Mouse (Mus musculus) limb, embryonic 13.5 days (tissue): Measurements from ENCODE around the gene Cfap54. TPM values are rescaled to one million over a fixed set of nuclear protein-coding genes. Genes with fewer than 3 reads are reported as not detected.

ENCODE experiments used
- ATAC-seq: fragments of 200-750 bp; cut with Nextera tagmentation; 2 replicates; pipeline ENCODE4 v1.8.0; 2017; ENCODE audit warnings: low read depth, moderate number of reproducible peaks, moderate TSS enrichment; ENCODE audit not compliant: low FRiP score
- H3K27ac ChIP-seq: fragments of 300-500 bp; sonication (generic); 2 replicates; pipeline ENCODE4 v1.5.1; 2015; ENCODE audit warnings: inconsistent platforms, mild to moderate bottlenecking, moderate library complexity
- H3K27me3 ChIP-seq: fragments of 300-500 bp; sonication (generic); 2 replicates; pipeline ENCODE4 v1.6.1; 2015; ENCODE audit warnings: mild to moderate bottlenecking, inconsistent platforms
- H3K36me3 ChIP-seq: fragments of 300-500 bp; sonication (generic); 2 replicates; pipeline ENCODE4 v1.6.1; 2015; ENCODE audit warnings: inconsistent platforms, mild to moderate bottlenecking, moderate library complexity
- H3K4me1 ChIP-seq: fragments of 300-500 bp; sonication (generic); 2 replicates; pipeline ENCODE4 v1.6.1; 2015; ENCODE audit warnings: inconsistent platforms
- H3K4me2 ChIP-seq: fragments of 300-500 bp; sonication (generic); replicated peaks from 2 replicates; pipeline ENCODE4 v1.6.1; 2015; ENCODE audit warnings: inconsistent platforms, mild to moderate bottlenecking, moderate library complexity
- H3K4me3 ChIP-seq: fragments of 300-500 bp; sonication (generic); 2 replicates; pipeline ENCODE4 v1.5.1; 2015; ENCODE audit warnings: moderate library complexity, mild to moderate bottlenecking, inconsistent platforms
- H3K9ac ChIP-seq: fragments of 300-500 bp; sonication (generic); 2 replicates; pipeline ENCODE4 v1.6.1; 2015; ENCODE audit warnings: mild to moderate bottlenecking, inconsistent platforms
- H3K9me3 ChIP-seq: fragments of 300-500 bp; sonication (generic); 2 replicates; pipeline ENCODE4 v1.6.1; 2016; ENCODE audit warnings: inconsistent platforms
- WGBS: fragments of 180-500 bp; shearing (Covaris S2); methylation state at CpG from one replicate; pipeline ENCODE4 v1.1.7; 2015; 5-methylcytosine and 5-hydroxymethylcytosine counted together
- polyA plus RNA-seq: library from polyadenylated mRNA; unstranded; fragments of >200 nt; fragmentation: Nextera tagmentation; extraction: Ambion mirVana; gene quantifications from 2 replicates; pipeline ENCODE4 v1.2.1, GENCODE M21; 2015

Cfap54 gene
- polyA plus RNA-seq, 1 experiment from 2014 or later: 0.15 TPM

- WGBS: 88% methylated on average over 1 of the region's 1 CpGs
- Histone ChIP-seq H3K9ac (no peak overlapping the region), H3K4me2 (no peak overlapping the region), H3K27ac (no peak overlapping the region), H3K27me3 (no peaks in the 10 kb centered on the region), H3K36me3 (no peaks in the 10 kb centered on the region), H3K9me3 (no peaks in the 10 kb centered on the region), H3K4me1 (no peaks in the 10 kb centered on the region), H3K4me3 (no peak overlapping the region)
- no peak for ATAC-seq
Measured at GRCm38 (mm10) chr10:92918551-92918950, 162.9 kb downstream of the Cfap54 start.

DNA sequence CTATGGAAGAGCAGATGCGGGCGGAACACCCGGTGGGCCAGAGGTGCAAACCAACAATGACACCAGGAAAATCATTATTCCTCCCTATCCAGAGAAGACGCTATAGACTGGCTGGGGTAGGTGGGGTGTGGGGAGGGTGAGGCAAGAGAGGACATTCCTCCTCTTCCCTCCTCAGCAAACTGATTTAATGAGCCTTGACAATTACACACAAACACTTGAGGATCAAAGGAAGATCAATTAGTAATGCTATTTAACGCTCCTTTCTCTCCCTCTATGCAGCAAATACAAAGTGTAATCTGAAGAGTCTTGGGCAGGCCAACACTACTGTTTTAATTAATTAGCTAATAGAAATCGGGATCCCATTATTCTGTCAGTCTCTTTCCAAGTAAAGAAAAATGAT lies 174.2 kb downstream of the Cfap54 start:
- H3K4me3 ChIP-seq: no peak overlapping the region
- no peaks in the 10 kb centered on the region for H3K4me1 ChIP-seq
- no peak overlapping the region for H3K27ac ChIP-seq
- no peak overlapping the region for H3K4me2 ChIP-seq
- no peaks in the 10 kb centered on the region for H3K9me3 ChIP-seq
- no peaks in the 10 kb centered on the region for H3K27me3 ChIP-seq
- no peaks in the 10 kb centered on the region for H3K36me3 ChIP-seq
- no peak overlapping the region for H3K9ac ChIP-seq
- 52% methylated on average over 6 of the region's 6 CpGs for WGBS
- no peak for ATAC-seq

DNA sequence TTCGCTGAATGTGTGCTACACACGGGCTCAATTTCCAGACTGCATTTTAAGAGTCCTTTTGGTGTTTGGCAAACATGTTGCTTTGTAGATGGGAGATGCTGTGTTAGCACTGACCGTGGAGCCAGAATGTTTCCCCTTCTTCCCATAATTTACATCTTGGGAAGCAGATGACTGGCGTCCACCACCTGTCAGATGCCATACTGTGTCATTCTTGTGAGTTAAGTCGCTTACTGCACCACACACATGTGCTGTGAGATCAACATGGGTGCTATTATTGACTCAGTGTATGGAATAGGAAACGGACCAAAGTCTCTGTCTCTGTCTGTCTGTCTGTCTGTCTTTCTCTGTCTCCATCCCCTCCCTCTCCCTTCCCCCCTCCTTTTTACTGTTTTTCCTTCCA lies 193.0 kb downstream of the Cfap54 start:
- H3K36me3 ChIP-seq: no peaks in the 10 kb centered on the region
- no peaks in the 10 kb centered on the region for H3K9me3 ChIP-seq
- no peaks in the 10 kb centered on the region for H3K27me3 ChIP-seq
- no peak overlapping the region for H3K4me3 ChIP-seq
- no peak overlapping the region for H3K4me2 ChIP-seq
- ATAC-seq: no peak
- H3K9ac ChIP-seq: no peak overlapping the region
- WGBS: 83% methylated on average over 6 of the region's 6 CpGs
- no peak overlapping the region for H3K27ac ChIP-seq
- no peaks in the 10 kb centered on the region for H3K4me1 ChIP-seq

DNA sequence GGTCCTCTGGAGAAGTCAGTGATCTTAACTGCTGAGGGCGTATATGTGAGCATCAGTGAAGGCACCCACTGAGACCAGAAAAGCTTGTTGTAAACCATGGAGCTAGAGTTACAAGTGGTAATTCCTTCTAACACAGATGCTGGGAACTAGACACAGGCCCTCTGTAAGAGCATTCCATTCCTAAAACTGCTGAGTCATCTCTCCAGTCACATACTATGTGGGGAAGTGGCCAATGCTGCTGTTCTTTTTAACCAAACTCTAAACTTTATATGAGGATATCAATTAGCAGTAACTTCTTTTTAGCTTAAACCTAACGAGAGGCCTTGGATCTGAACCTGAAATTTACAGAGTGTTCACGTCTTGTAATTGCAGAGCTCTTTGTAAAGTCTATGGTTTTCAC lies 203.4 kb downstream of the Cfap54 start:
- no peaks in the 10 kb centered on the region for H3K27me3 ChIP-seq
- ATAC-seq: no peak
- no peak overlapping the region for H3K27ac ChIP-seq
- no peaks in the 10 kb centered on the region for H3K4me1 ChIP-seq
- H3K9me3 ChIP-seq: no peaks in the 10 kb centered on the region
- H3K4me3 ChIP-seq: no peak overlapping the region
- H3K9ac ChIP-seq: no peak overlapping the region
- 68% methylated on average over 3 of the region's 3 CpGs for WGBS
- no peak overlapping the region for H3K4me2 ChIP-seq
- no peaks in the 10 kb centered on the region for H3K36me3 ChIP-seq

GRCm38 (mm10) chr10:92840980-92841379 lies 240.4 kb downstream of the Cfap54 start:
- Histone ChIP-seq H3K4me1 (no peaks in the 10 kb centered on the region), H3K4me3 (no peak overlapping the region), H3K27ac (no peak overlapping the region), H3K9ac (no peak overlapping the region), H3K9me3 (no peaks in the 10 kb centered on the region), H3K36me3 (no peaks in the 10 kb centered on the region), H3K27me3 (no peaks in the 10 kb centered on the region), H3K4me2 (no peak overlapping the region)
- WGBS: 89% methylated on average over 9 of the region's 9 CpGs
- ATAC-seq: no peak

GRCm38 (mm10) chr10:92837572-92837971 lies 243.8 kb downstream of the Cfap54 start:
- Histone ChIP-seq H3K9me3 (no peaks in the 10 kb centered on the region), H3K27me3 (no peaks in the 10 kb centered on the region), H3K4me3 (no peak overlapping the region), H3K4me1 (no peaks in the 10 kb centered on the region), H3K27ac (no peak overlapping the region), H3K9ac (no peak overlapping the region), H3K36me3 (no peaks in the 10 kb centered on the region), H3K4me2 (no peak overlapping the region)
- ATAC-seq: no peak
- 87% methylated on average over 5 of the region's 5 CpGs for WGBS

- no peaks in the 10 kb centered on the region for H3K36me3 ChIP-seq
- H3K4me3 ChIP-seq: no peak overlapping the region
- H3K4me1 ChIP-seq: no peaks in the 10 kb centered on the region
- no peaks in the 10 kb centered on the region for H3K9me3 ChIP-seq
- 79% methylated on average over 2 of the region's 2 CpGs for WGBS
- no peak overlapping the region for H3K4me2 ChIP-seq
- H3K27ac ChIP-seq: no peak overlapping the region
- ATAC-seq: no peak
- no peaks in the 10 kb centered on the region for H3K27me3 ChIP-seq
- H3K9ac ChIP-seq: no peak overlapping the region
Measured at GRCm38 (mm10) chr10:92837045-92837444, 244.4 kb downstream of the Cfap54 start.

DNA sequence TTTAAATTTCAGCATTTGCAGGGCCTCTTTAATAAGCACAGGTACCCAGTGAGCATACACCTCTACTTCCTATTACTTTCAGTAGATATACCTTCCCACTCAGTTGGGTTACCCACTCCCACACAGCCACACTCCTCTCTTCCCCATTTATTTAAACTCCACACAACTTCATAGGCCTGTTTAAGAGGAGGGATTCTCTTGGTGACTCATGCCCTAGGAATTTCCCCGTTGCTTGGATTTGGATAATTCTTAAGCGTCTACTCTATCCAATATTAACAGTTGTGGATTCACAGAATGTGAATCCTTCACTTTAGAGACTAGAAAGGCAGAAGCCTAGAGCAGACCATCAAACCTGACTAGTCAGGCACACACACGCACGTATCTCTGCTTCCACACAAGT lies 259.9 kb downstream of the Cfap54 start:
- H3K27me3 ChIP-seq: no peaks in the 10 kb centered on the region
- WGBS: 88% methylated on average over 4 of the region's 4 CpGs
- ATAC-seq: no peak
- no peak overlapping the region for H3K9ac ChIP-seq
- no peaks in the 10 kb centered on the region for H3K4me1 ChIP-seq
- H3K9me3 ChIP-seq: no peaks in the 10 kb centered on the region
- H3K4me2 ChIP-seq: no peak overlapping the region
- no peaks in the 10 kb centered on the region for H3K36me3 ChIP-seq
- no peak overlapping the region for H3K27ac ChIP-seq
- H3K4me3 ChIP-seq: no peak overlapping the region

GRCm38 (mm10) chr10:92818190-92818589 lies 263.2 kb downstream of the Cfap54 start:
- WGBS: 36% methylated on average over 5 of the region's 5 CpGs

DNA sequence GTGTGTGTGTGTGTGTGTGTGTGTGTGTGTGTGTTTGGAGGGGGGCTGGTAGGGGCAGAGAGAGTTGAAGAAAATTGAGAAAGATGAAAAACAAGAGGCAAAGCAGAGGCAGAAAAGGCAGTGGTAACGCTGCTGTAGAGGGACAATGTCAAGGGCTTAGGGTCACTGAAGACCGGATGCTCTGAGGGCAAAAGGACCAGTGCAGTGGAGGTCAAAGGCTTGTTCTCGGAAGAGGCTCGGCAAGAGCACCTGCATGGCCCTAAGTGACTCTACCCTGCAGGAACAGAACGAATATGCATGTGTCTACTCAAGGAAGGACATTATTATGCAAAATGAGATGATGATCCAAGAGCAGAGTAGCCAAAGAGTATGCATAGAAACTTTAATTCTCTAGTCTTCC lies 264.5 kb downstream of the Cfap54 start:
- no peaks in the 10 kb centered on the region for H3K4me1 ChIP-seq
- no peak for ATAC-seq
- H3K4me2 ChIP-seq: no peak overlapping the region
- H3K27me3 ChIP-seq: no peaks in the 10 kb centered on the region
- no peak overlapping the region for H3K27ac ChIP-seq
- H3K9ac ChIP-seq: no peak overlapping the region
- H3K4me3 ChIP-seq: no peak overlapping the region
- 84% methylated on average over 5 of the region's 5 CpGs for WGBS
- no peaks in the 10 kb centered on the region for H3K9me3 ChIP-seq
- no peaks in the 10 kb centered on the region for H3K36me3 ChIP-seq

More at GRCm38 (mm10) chr10:92818190-92818589, 263.2 kb downstream of the Cfap54 start:
- Histone ChIP-seq H3K4me3 (no peak overlapping the region), H3K4me2 (no peak overlapping the region), H3K4me1 (no peaks in the 10 kb centered on the region), H3K9me3 (no peaks in the 10 kb centered on the region), H3K27ac (no peak overlapping the region), H3K27me3 (no peaks in the 10 kb centered on the region), H3K9ac (no peak overlapping the region), H3K36me3 (no peaks in the 10 kb centered on the region)
- no peak for ATAC-seq

DNA sequence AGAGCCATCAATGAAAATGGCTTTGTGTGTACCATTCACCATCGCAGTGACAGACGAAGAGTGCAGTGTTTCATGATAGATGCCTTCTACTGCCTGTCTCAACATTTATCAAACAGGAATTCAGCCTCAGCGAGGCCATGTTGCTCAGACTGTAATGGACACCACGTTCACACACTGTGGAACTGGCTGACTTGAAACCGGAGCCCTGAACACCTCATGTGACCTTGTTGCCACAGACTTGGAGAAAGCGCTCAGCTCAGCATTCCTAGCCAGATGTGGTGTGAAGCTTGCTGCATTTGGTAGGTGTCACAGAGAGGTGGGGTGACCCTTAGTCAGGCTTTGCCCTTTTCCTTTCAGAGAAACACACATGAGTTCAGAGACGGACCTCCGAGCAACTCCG lies 270.5 kb downstream of the Cfap54 start:
- H3K27me3 ChIP-seq: no peaks in the 10 kb centered on the region
- no peaks in the 10 kb centered on the region for H3K9me3 ChIP-seq
- no peak overlapping the region for H3K4me2 ChIP-seq
- WGBS: 72% methylated on average over 9 of the region's 9 CpGs
- H3K36me3 ChIP-seq: no peaks in the 10 kb centered on the region
- ATAC-seq: peak; percentile 48
- H3K4me1 ChIP-seq: no peaks in the 10 kb centered on the region
- no peak overlapping the region for H3K4me3 ChIP-seq
- no peak overlapping the region for H3K27ac ChIP-seq
- H3K9ac ChIP-seq: no peak overlapping the region

DNA sequence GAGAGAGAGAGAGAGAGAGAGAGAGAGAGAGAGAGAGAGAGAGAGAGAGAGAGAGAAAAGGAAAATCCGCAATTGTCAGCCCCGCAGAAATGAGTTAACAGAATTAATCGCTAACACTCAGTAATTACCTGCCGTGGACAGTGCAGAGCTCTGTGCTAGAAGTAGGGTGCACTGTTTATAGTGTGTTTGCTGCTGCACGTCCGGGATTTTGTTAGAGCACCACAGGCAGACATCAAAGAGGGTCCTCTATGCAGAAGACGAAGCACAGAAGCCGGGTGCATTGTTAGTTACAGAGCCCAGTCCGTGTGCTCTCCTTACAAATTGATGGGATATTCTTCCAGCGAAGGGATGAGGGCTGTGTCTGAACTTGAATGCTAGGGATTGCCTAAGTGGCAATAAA lies 289.5 kb downstream of the Cfap54 start:
- WGBS: 55% methylated on average over 10 of the region's 10 CpGs
- H3K9ac ChIP-seq: no peak overlapping the region
- H3K4me2 ChIP-seq: no peak overlapping the region
- no peaks in the 10 kb centered on the region for H3K9me3 ChIP-seq
- no peaks in the 10 kb centered on the region for H3K4me1 ChIP-seq
- H3K4me3 ChIP-seq: no peak overlapping the region
- no peak overlapping the region for H3K27ac ChIP-seq
- ATAC-seq: no peak
- no peaks in the 10 kb centered on the region for H3K36me3 ChIP-seq
- no peaks in the 10 kb centered on the region for H3K27me3 ChIP-seq

DNA sequence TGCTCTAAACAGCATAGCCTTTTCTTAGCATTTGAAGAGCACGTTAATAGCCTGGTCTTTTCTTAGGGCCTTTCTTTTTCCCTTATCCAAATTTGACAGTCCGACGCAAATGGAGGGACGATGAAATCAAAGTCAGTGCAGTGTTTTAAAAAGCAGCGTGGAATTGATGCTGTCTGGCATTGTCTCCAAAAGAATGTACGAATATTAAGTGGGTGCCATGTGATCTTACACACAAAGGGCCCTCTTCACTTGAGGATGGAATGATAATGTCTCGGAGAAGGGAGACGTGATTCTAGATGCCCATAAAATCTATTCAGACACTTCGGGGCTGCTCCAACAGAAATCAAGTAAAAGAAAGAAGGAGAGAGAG lies 289.9 kb downstream of the Cfap54 start:
- no peak overlapping the region for H3K4me2 ChIP-seq
- no peak overlapping the region for H3K4me3 ChIP-seq
- H3K9me3 ChIP-seq: no peaks in the 10 kb centered on the region
- WGBS: 77% methylated on average over 9 of the region's 9 CpGs
- H3K27ac ChIP-seq: no peak overlapping the region
- no peak for ATAC-seq
- no peaks in the 10 kb centered on the region for H3K36me3 ChIP-seq
- H3K27me3 ChIP-seq: no peaks in the 10 kb centered on the region
- no peak overlapping the region for H3K9ac ChIP-seq
- H3K4me1 ChIP-seq: no peaks in the 10 kb centered on the region
